Mouse (Mus musculus) layer of hippocampus, adult 9-11 months (tissue): ENCODE measurements at regions not wholly inside any gene's neighbourhood (a gene's known extent, or its start where the extent isn't known, plus 50 kb on each side); places are given as distances from the start of the nearest gene placed in this dataset.

Experiments used
- DNase-seq: peaks from one replicate; pipeline ENCODE4 v3.0.0; 2022

GRCm38 (mm10) chr8:27837903-27838302, 390.4 kb downstream of the Poteg start:
- DNase-seq = no peak

GRCm38 (mm10) chr8:27866468-27866995, 419.1 kb downstream of the Poteg start:
- no peak for DNase-seq

GRCm38 (mm10) chr8:27868591-27868990, 421.1 kb downstream of the Poteg start:
- DNase-seq = peak; percentile 76

GRCm38 (mm10) chr8:27877691-27878264, 430.3 kb downstream of the Poteg start:
- no peak for DNase-seq

- DNase-seq = no peak
Measured at GRCm38 (mm10) chr8:27889292-27889691, 441.8 kb downstream of the Poteg start.

GRCm38 (mm10) chr8:27894325-27894724, 446.9 kb downstream of the Poteg start:
- peak; percentile 40 for DNase-seq

- no peak for DNase-seq
Measured at GRCm38 (mm10) chr8:27900115-27900514, 452.6 kb downstream of the Poteg start.

GRCm38 (mm10) chr8:27903796-27904195, 456.3 kb downstream of the Poteg start:
- no peak for DNase-seq

GRCm38 (mm10) chr8:27909347-27909945, 462.0 kb downstream of the Poteg start:
- no peak for DNase-seq

GRCm38 (mm10) chr8:27938559-27939492, 491.4 kb downstream of the Poteg start:
- no peak for DNase-seq

- DNase-seq = no peak
Measured at GRCm38 (mm10) chr8:27955000-27955399, 507.5 kb downstream of the Poteg start.

- DNase-seq = no peak
Measured at GRCm38 (mm10) chr8:27980920-27981319, 533.5 kb downstream of the Poteg start.

- DNase-seq = no peak
Measured at GRCm38 (mm10) chr8:27981769-27982168, 534.3 kb downstream of the Poteg start.

GRCm38 (mm10) chr8:28012849-28013248, 565.4 kb downstream of the Poteg start:
- DNase-seq = no peak
